Mouse (Mus musculus): ENCODE data around the gene Atg3.

Atg3 gene

DNA sequence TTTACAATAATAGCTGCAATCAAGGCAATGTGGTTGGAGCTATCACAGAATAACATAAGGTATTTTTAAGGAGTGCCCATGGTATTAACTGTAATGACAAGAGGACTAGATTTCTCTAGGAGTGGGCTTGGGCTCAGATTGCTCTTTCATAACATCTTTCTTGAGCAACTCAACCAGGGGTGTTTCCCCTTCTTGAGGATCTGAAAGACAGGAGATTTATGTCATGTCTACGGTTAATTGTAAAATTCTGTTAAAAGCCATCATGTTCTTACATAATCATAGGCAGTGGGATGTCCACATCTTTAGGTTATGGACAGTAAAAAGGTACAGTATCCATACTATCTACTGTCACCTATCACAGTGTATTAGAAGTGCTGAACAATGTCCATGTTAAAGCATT, 72.7 kb downstream of the Atg3 start:
- peaks cover 14% of the 10 kb centered on the region for H3K36me3 ChIP-seq (ENCODE audit: control insufficient read depth, insufficient read depth, low read length, poor library complexity, severe bottlenecking)
- no peaks in the 10 kb centered on the region for H3K27me3 ChIP-seq (ENCODE audit: control insufficient read depth, insufficient read depth, low read length, poor library complexity, severe bottlenecking)
- no peak for DNase-seq (ENCODE audit: low read depth, low spot score)

DNA sequence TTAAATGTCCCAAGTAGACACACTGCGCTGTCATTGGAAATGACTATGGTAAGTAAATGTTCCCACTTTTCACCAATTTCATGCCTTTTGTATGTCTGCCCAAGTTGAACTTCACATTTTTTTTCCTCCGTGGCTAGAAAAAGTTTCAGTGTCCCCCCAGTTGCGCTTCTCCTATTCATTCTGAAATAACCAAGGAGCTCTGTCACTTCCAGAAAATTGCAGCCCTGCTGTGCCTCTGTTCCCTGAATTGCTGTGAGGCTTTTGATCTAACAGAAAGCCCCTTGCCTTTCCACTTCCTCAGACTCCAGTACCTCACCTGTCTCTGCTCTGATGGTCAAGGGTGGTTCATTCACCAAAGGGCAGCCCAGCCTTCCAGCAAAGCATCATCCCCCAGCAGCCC, 74.4 kb downstream of the Atg3 start:
- DNase-seq (ENCODE audit: low read depth, low spot score) = no peak
- H3K27me3 ChIP-seq (ENCODE audit: control insufficient read depth, insufficient read depth, low read length, poor library complexity, severe bottlenecking) = no peaks in the 10 kb centered on the region
- peaks cover 14% of the 10 kb centered on the region for H3K36me3 ChIP-seq (ENCODE audit: control insufficient read depth, insufficient read depth, low read length, poor library complexity, severe bottlenecking)

All from splenic B cell, adult 2 months (primary cell).